Mouse (Mus musculus): Measurements from ENCODE around the gene Cyp8b1. TPM values are rescaled to one million over a fixed set of nuclear protein-coding genes. Genes with fewer than 3 reads are reported as not detected.
A peak's percentile ranks its signal among the peaks of the same experiment; 100 is the strongest.

Gene Cyp8b1
- total RNA-seq, 2 experiments from 2014 or later, result not detected

DNA sequence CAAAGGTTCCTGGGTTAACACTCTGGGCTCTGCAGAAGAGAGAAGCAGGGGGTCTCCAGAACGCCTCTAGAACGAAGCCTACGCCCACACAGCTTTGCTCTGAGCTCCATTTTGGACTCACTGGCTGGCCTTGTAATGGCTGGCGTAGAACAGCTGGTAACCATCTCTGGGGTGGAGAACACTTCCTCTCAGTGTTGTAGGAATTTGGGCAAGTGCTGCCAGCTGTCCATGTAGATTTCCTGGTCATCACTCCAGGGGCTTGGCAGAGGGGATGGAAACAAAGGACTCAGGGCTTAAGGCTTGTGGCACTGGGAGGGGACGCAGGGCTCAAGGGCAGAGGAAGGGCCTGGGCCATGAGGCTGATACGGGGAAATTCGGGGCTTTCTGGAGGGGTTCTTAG is 21.7 kb downstream of the Cyp8b1 start:
- DNase-seq (ENCODE audit: low spot score in 2 of 2), result no peak

DNA sequence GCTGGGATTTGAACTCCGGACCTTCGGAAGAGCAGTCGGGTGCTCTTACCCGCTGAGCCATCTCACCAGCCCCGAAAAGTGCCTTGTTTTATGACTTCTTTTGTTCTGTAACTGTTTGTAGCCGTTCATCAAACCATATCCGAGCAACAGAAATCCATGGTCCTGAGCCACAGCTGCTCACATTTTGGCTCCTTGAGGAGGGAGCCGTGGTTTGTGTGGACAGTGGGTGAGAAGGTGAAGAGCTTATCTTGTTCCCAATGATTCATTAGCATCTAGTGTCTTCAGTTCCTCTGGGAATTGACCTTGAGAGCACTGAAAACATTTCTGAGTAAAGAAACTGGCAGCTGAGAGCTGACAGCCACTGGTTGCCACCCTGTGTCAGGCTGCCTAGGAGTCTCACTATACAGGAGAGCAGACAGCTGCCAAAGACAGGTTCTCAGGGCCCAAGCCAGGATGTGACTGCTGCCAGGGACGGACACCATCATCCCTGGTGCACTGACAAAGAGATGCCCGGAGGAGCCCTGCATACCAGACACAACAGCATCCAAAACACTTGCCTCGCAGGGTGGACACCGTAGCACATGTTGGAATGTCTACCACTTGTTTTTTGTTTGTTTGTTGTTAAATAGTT is 23.9 kb downstream of the Cyp8b1 start:
- DNase-seq (ENCODE audit: low spot score in 2 of 2), result no peak

DNA sequence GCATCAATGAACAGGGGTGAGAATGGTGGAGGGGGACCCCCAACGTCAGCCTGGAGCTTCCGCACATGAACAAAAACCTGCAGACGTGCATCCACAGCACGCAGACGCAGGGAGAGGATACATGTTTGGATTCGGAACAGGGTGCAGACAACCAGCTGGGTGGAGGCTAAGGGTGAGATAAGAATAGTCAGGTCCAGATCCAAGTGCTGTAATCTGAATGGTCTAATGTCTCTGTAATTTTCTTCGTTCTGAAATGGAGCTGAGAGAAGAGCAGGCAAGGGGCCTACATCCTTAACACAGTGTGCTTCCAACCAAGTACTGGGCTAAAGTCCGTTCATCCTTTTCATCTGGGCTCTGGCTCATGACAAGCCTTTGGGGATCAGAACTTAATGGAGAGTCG is 24.8 kb downstream of the Cyp8b1 start:
- DNase-seq (ENCODE audit: low spot score in 2 of 2), result no peak

DNA sequence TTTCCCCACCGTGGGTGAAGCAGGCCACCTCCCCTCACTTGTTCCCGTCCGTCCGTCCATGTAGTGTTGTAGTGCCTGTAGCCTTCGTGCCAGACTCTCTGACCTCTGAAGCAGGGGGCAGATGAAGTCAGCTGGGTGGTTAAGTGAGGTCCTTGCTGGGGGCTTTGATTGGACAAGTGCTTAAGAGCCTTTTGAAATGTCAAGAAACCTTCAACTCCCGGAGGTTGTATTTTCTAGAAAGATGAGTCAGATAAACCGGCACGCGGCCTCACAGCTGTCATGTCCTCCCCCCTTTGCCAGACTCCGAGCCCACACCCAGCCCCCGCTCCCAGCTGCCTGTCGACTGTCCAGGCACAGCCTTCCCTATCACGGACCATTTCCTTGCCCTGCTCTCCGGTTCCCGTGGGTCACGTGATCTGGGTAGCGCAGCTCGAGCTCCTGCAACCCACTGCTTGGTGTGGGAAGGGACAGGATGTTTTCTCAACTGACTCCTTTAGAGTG is 25.6 kb downstream of the Cyp8b1 start:
- peak in 1 of 2 experiments; percentile 38 for DNase-seq (ENCODE audit: low spot score in 2 of 2)

DNA sequence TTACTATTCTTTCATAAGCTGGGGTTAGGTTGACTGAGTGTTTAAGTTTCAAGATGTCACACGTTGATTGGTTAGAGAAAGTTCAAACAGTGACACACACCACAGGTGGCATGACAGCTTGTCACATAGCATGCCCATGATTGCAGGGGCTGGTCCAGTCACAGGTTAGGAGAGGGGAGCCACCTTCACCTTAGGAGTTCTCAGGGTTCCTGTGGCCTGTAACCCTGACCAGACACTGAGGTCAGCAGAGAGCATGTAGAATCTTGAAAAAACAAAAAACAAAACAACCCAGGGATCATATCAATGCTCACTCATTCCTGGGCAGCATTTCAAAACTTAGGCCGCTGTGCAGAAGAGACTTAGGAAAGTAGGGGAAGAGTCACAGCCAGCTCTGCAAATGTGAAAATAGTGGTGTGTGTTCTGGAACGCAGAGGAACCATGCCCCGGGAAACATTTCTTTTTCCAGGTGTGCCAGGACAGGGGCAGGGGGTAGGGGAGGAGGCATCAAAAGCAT is 26.1 kb downstream of the Cyp8b1 start:
- no peak for DNase-seq (ENCODE audit: low spot score in 2 of 2)

DNA sequence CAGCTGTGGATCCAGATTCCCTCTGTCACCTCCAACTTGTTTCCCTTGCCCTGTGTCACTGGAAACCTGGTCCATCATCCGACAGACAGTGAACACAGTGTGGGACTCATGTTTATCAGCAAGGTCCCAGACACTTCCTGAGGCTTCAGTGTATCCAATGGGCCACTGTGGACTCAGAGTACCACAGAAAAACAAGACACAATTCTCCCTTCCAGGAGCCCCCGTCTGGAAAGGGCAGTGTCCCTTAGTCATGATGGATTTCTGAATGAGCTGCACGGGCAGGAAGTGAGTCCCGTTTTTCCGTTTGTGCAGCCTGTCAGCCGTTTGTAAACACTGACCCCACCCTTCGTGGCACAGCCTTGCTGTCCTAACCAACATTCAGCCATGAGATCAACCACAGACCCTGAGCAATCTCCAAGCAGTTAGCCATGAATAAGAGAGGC is 34.1 kb downstream of the Cyp8b1 start:
- no peak for DNase-seq (ENCODE audit: low spot score in 2 of 2)

DNA sequence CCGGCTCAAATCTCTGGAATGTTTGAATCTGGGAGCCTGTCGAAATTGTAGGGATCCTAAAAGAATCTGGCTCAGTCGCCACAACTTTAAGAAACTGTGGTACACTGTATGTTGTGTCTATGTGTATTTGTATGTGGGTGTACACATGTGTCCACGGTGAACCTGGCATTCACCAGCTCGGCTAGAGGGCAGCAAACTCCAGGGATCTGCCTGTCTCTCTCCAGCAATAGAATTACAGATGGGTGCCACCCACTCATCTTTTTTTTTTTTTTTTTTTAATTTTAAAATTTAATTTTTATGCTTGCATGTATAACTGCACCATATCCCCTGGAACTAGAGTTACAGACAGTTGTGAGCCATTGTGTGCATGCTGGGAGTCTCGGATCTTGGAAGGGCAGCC is 34.8 kb downstream of the Cyp8b1 start:
- peak in 1 of 2 experiments; percentile 68 for DNase-seq (ENCODE audit: low spot score in 2 of 2)

DNA sequence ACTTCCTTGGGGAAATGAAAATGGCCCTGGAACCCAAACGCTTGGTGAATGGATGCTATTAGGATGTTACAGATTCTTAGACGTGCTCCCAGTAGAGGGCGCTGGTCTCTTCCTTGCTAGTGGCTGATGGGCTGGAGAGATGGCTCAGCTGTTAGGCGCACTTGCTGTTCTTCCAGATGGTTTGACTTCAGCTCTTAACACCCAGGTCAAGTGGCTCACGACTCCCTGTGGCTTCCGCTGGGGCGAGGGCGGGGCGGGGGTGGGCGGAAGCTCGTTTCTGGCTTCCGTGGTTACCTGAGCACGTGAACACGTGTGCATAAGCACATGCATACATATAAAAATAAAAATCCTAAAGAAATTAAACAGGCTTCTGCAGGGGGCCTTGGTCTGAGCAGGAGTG is 35.3 kb downstream of the Cyp8b1 start:
- peak in 1 of 2 experiments; percentile 82 for DNase-seq (ENCODE audit: low spot score in 2 of 2)

DNA sequence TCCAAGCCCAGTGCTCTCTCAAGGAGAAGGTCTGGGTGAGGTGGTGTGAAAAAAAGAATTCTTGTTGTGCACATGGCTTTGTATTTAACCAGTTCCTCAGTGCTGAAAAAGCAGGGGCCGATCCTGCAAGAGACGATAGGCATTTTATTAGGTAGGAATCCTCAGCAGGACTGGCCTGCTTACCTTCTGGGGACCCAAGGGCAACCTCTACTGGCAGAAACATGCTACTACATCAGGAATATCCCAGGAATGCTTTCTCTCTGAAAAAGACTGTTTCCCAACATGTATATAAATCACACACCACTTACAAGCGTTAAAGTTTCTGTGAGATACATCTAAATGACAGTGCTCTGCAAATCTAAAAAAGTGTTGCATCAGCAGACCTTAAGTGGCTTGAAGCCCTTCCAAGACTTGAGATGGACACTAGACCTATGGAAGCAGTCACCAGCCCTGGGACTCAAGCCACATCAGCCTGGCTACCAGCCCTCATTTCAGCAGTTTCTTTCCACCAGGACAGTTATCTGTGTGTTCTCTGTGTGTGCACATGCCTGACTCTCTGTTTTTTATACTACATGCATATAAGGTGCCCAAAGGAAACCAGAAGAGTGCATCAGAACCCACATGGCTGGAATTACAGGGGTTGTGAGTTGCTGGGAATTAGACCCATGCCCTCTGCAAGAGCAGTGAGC is 38.9 kb downstream of the Cyp8b1 start:
- peak; percentile 54 to 87 for DNase-seq (ENCODE audit: low spot score in 2 of 2)

DNA sequence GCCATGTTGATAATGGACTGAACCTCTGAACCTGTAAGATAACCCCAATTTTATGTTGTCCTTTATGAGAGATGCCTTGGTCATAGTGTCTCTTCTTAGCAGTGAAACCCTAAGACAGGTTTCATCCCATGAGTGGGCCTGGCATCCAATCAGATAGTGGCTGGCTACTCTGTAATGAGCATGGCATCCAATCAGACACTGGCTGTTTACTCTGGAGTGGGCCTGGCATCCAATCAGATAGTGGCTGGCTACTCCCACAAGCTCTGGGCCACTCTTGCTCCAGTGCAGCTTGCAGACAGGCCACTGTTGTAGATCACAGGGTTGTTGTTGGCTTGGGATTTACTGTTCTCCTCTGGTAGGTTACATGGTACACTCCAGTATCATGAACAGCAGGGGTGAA is 42.5 kb downstream of the Cyp8b1 start:
- DNase-seq (ENCODE audit: low spot score in 2 of 2), result no peak

DNA sequence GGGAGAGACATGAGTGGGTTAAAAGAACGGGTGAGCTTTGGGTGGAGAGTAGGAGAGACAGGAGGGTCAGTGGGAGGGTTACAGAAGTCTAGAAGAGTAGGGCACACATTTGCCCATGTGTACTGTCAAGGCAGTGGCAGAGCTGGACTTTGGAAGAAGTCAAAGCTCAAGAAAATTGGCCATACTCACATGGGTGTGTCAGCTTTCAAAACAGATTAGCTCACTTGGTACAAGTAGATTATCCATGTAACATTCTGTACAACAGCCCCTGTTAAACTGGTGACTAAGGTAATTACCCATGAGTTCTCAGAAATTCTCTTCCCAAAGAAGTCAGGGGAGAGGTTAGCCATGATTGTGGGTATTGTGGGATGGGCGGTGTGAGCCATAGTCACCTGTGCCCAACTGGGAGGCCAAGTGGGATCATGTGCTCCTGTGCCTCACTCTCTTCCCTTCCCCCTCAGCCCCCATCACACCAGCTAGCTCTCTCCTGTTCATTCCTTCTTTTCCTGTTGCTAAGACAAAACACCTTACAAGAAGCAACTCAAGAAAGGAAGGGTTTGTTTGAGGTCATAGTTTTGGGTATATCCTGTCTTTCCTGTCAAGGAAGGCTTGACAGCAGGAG is 43.9 kb downstream of the Cyp8b1 start:
- DNase-seq (ENCODE audit: low spot score in 2 of 2), result no peak

DNA sequence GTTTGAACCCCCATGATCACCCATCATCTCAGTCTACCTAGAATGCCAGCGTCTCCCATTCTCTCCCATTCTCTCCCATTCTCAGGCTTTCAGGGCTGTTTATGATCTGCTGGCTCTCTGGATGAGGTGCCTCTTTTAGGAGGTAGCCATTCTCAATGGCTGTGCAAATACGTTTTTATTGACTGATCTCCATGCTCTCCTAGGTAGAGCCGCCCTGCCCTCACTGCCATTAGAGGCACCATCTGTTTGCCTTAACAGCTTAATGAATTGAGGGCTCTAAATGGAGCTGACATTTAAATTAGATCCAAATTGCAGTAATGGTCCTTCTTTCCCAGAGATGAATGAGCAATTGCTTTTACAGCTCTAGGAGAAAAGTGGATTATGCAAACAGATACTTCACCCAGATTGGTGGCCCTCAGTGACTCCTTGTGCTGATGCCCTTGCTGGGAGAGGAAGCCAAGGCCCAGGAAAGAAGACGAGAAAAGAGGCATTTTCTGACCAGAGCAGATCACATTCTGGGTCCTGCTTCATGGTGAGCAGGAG is 46.1 kb downstream of the Cyp8b1 start:
- no peak for DNase-seq (ENCODE audit: low spot score in 2 of 2)

DNA sequence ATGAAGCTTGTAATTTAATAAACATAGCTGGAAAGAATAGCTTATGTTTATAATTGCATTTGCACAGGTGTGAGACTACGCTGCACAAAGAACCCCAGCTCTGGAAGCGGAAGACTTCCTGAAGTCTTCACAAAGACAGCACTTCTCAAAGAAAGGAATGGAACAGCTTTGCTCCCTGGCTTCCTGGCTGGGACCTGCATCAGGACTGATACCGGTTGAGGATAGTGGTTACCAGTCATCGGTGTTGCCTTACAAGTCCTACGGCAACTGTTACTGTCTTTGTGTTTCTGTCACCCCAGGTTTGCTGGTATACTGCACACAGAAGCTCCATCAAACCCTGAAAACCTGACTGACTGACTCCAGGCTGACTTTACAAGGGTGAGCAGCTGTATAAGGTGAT is 46.7 kb downstream of the Cyp8b1 start:
- DNase-seq (ENCODE audit: low spot score in 2 of 2), result no peak

DNA sequence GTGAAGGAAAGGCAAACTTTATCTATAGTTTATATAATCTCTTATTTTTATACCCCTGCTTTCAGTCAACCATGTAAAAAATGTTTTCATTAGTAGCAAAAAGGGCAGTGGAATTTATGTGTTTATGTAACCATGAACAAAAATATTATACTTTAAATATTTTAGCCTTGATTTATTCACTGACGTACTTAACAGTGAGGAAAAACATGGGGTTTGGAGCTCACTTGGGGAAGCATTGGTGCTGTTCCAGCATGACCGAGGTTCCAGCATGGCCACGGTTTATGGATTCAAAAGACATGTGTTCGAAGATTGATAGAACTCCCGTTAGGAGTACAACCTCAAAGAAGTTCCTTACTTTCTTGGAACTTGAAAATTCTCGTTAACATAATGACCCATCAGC is 47.9 kb downstream of the Cyp8b1 start:
- no peak for DNase-seq (ENCODE audit: low spot score in 2 of 2)

DNA sequence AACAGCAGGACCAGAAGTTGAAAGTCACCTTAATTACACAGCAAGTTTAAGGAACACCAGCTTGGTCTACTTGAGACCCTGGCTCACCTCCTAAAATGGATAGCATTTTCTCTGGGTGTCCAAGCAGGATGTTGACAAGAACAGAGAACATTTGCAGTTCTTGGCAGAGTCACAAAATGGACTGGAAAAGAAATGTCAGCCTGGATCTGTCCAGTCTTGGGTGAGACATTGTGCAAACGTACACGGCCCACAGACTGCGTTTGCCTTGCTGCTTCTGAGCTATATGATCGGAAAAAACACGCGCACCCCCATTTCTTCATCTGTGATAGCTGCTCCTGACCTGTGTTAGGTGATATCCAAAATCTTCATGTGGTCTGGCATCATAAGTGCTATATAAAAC is 48.5 kb downstream of the Cyp8b1 start:
- DNase-seq (ENCODE audit: low spot score in 2 of 2), result no peak

DNA sequence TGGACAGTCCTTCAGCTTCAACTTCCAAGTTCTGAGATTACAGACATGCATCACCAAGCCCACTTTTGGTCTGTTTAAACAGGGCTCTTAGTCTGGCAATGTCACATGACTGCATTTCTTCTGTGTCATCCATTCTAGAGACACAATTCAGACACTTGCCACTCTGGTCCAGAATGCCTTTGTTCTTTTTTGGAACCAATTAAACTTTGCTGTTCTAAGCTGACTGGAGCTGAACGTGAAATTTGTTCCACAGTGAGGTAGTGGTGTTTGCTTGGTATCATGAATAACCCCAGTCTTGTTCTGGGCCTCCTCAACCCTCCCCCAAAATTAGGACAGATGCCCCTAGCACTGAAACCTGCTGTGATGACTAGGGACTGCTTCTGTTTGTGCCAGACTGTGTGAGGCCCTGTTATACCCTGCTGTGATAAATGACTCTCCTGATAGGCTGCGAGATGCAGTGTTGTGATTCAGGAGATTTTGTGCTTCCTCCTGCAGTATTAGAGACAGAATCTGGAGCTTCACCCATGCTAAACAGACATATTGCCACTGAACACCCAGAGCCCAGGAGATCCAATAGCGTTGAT is 50.6 kb downstream of the Cyp8b1 start:
- no peak for DNase-seq (ENCODE audit: low spot score in 2 of 2)

DNA sequence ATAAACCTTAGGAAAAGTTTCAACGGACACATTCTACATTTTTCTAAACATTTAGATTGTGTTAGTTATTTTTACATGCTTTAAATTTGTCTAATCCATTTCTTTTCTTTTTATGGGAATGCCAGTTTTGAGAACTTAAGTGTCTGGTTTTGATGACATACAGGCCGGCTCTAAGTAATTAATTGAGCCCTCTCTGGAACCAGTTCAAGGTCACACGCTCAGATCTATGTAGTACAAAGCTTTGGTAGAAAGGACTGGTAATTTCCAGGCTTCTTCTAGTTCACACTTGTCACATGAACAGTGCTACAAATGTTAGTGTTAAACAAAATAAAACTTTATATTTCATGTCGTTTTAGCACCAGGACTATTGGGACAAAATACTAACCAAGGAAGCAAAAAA is 51.3 kb downstream of the Cyp8b1 start:
- DNase-seq (ENCODE audit: low spot score in 2 of 2), result no peak
